Mouse (Mus musculus) spleen, adult 18-20 months (tissue): ENCODE data around the gene Cdk11b.
"Not testable (repeated sequence)": the region's sequence is repeated elsewhere in the genome, so short reads cannot be mapped to it uniquely, and the experiment has no call there.

Experiments used
- DNase-seq, 2 experiments: peaks; one replicate each; pipeline ENCODE4 v3.0.0; 2022; ENCODE audit warnings: mixed read lengths in 2 of 2

Gene Cdk11b

DNA sequence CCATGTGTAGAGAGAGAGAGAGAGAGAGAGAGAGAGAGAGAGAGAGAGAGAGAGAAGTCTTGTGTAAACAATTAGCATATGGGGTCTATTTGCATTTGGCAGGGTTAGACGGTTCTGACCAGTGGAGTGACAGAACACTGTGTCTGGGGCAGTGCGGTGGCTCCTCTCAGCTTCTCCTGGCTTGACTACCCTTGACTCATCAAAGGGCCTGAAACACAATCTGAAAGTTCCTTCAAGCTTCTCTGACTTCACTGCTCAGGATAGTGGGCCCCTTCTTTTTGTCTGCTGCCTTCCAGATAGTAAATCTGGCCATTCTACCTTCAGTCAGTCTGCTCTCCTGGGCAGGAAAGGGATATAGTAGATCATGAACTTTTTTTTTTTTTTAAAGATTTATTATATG, 17.8 kb upstream of the Cdk11b start:
- no peak for DNase-seq

GRCm38 (mm10) chr4:155611860-155612259, 12.8 kb upstream of the Cdk11b start:
- no peak for DNase-seq

DNA sequence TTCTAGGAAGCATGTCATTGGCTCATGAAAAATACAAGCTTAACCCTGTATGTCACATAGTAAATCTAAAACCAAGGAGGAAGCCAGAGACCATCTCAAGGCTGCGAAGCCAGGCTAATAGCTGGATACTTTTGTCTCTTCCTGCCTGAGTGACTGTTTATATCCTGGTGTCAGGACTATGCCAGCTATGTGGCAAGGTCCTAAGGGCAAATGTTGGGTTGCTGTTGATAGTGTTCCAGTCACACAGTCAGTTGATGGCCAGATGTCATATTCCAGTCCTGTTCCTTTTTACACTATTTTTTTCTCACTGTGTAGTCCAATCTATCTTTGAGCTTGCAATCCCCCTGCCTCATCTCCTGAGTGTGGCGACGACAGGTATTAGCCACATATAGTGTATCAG, 11.4 kb upstream of the Cdk11b start:
- DNase-seq: no peak

DNA sequence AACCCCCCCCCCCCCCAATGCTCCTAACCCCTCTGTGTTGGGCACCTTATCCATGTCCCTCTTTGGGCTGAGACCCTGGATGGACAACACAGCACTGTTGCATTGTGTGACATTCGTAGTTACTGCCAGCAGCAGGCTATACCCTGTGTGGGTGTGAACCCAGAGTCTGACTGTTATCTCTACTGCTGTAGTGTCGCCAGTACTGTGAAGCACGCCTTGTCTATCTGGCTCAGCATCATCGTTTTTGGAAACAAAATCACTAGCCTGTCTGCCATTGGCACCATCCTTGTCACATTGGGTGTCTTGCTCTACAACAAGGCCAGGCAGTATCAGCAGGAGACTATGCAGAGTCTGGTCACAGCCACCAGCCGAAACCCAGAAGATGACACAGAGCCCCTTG, 6.3 kb upstream of the Cdk11b start:
- DNase-seq: no peak

GRCm38 (mm10) chr4:155630267-155630666, 5.6 kb downstream of the Cdk11b start:
- no peak for DNase-seq

DNA sequence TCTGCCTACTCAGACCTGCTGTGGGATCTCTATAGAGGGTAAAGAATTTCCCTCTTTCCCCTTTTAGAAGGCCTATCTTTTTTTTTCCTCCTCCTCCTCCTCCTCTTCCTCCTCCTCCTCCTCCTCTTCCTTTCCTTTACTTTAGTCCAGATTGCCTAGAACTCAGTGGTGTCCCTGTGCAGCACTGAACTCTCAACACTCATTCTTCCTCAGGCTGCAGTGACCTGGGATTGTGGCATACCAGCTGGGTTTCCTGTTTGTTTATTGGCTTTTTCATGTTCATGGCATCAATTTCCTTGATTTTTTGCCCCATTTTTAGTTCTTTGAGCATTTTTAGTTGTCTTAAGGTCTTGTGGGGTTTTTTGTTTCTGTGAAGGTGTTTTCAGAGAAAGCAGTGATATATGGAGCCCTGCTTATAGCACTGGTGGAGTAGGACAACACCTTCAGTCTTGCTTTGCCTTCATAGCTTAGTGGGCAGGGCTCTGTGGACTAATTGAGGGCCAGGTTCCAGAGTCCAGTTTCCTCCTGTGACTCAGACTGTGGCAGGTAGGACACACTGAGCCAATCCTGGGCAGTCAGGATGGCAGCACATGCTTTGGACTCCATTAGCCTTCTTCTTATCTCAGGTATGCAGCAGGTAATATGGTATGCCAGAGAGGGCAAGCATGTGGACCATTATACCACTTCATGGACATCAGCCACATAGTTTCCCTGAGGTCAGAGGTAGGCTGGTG, 11.3 kb downstream of the Cdk11b start:
- DNase-seq: no peak

GRCm38 (mm10) chr4:155643531-155643930, 18.9 kb downstream of the Cdk11b start:
- no peak for DNase-seq

GRCm38 (mm10) chr4:155645308-155645707, 20.7 kb downstream of the Cdk11b start, which contains the start of gene Gm10563:
TSS of gene Gm10563 (minus strand) at chr4:155645408.
- not testable (repeated sequence) for DNase-seq

GRCm38 (mm10) chr4:155645721-155646120, 21.1 kb downstream of the Cdk11b start:
- DNase-seq: no peak

GRCm38 (mm10) chr4:155649355-155649754, 24.7 kb downstream of the Cdk11b start:
- no peak for DNase-seq

DNA sequence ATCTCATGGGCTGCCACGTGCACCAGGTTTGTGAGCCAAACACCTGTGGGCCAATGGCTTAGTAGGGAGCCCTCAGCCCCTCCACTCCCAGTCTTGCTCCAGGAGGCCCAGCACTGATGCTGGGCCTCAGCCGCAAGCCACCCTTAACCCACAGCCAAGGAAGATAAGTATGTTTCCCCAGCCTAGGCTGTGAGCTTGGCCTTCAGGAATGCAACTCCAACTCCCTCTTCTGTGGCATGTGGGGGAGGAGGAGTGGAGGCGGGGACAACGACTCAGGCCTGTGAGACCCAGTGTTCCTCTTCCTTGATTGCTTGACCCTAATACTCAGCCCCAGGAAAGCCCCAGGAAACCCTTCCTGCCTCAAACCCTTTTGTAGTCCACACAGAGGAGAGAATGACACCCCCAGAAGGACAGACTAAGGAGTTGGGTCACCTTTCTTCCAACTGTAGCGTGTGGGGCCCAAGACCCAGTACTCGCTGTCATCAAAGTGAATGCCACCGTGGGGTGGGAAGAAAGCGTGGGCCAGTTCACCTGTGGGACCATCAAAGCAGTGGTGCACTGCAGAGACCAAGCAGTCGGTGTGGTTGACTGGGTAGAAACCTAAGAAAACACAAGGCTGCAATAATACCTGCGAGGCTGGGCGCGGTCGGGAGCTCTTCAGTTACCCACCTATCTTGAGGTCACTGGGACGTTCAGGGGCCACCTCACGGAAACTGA, 27.1 kb downstream of the Cdk11b start:
- no peak for DNase-seq

DNA sequence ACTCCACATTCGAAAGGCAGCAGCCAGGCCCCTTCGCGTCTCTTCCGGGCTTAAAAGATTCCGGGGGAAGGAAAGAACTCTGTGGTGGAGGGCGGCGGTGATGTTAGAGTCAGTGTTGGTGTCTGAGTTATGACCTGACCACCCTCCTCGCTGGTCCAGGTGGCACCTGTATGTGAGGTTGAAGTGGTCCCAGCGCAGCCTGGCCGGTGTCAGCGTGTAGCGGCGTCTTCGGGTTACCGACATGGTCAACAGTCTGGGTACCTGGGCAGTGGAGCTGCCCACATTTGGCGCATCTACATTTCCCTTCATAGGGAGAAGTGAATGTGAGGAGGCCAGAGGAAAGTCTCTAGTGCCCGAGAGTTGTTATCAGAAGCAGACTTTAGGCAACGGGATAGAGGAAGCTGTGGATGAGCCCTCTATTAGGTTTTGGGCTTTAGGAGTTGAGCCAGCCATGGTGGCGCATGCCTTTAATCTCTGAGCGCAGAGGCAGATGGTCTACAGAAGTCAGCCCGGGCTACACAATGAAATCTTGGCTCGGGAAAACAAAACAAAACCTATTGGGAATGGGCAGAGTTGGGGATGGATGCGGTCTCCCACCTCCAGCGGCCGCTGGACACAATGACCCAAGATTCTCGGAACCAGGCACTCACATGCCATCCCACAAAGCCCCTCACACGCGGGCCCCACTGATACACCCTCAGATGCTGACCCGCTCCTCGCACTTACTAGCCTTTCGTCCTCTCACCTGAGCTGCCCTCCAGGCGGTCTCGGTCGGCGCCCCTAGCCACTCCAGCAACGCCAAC, 27.8 kb downstream of the Cdk11b start:
- no peak for DNase-seq

- no peak for DNase-seq
These were observed 28.4 kb downstream of the Cdk11b start, which contains the start of gene Mmp23 for GRCm38 (mm10) chr4:155653086-155653450. TSS of gene Mmp23 (minus strand) at chr4:155653384.

DNA sequence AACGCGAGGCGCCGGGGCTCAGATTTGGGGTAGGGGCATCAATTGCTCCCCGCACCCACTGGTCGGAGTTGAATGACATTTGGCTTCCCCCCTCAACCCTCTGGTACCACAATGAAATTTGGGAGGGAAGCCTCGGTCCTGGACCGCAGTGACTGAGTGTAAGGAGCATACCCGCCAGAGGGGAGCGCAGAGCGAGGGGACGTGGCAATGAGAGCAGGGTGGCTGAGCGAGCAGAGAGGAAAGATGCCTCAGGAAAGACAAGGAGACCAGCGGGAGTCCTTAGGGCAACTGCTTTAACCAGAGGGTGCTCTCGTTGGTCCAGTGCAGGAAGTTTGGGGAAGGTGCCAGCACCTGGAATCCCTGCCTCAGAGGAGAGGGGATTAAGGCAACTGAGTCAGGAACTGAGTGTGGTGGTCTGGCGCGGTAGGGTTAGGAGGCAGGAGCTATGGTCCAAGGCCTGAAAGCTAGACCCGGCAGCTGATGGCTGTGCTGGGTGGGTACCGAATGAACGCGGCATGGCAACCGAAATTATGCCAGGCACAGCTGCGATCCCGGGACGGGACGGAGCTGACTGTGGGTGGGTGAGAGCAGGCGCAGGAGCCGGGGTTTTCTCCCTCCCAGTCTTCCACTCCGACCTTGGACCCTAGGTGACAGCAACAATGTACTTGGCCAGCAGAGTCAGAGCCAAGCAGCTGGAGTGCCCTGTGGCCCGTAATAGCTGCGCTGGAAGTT, 29.0 kb downstream of the Cdk11b start:
- no peak for DNase-seq

DNA sequence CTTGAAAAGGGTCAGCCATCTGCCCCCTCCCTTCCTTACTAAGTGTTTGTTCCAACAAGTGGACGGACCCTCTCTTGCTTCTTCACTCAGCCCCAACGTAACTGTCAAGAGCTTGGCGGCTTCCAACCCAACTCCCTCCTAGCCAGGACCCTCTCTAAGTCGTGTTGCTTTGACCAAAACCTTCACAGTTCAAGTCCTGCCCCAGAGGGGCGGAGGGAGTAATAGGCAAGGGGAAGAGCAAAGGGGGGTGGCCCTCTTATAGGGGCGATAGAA, 29.5 kb downstream of the Cdk11b start:
- no peak for DNase-seq

DNA sequence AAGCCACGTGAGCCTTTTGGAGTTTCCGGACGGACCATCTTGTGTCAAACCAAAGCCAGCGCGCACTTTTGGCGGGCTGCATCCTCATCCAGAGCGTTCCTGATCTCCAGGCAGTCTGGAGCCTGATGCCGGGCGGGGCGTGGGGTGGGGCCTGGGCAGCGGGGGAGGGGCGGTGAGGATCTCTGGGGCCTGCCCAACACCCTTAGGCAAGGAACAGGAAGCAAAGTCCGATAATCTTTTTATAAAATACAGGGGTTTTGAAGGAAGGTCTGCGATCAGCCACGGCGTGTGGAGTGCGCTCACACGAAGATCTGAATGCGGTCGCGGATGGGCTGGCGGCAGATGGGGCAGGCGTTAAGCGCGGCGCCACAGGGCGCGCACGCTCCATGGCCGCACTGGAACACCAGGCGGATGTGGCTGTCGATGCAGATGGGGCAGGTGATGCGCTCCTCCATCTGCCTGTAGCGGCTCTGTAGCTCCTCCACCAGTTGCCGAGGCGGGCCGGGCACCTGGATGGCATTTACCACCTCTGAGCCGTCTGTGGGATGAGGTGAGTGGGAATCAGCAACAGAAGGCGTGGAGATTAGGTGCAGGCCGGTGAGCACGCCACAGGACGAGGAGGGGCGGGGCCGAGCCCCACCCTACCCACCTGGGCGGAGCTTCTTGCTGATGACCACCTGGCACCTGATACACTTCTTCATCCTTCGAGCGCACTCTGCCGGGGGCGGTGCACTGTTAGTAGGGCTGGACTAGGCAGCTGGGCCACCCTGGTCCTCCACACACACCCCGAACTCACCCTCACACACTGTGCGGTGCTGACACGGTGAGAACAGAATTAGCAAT, 30.0 kb downstream of the Cdk11b start:
- DNase-seq: peak in 1 of 2 experiments; percentile 35

DNA sequence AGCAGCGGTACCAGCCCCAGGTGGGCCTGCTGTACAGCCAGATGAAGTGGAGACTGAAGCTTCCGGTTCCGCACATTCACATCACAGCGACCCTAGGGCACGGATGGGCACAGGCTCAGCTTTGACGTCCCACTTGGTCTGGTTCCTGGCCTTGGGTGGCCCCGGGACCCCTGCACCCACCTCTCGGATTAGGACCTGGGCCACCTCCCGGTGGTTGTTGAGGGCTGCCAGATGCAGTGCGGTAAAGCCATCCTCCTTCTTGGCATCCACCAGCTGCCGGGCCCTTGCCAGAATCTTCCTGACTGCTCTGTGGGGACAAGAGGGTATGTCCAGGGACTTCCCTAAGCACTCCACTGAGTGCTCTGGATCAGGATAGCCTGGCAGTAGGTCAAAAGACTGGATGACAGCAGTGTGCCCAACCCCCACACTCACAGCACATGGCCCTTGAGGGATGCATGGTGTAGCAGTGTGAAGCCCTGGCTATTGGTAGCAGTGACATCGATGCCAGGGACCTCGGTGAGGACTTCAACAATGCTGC, 31.6 kb downstream of the Cdk11b start:
- DNase-seq: no peak

- no peak for DNase-seq
These were observed 34.3 kb downstream of the Cdk11b start for GRCm38 (mm10) chr4:155658961-155659360.

- no peak for DNase-seq
These were observed 36.0 kb downstream of the Cdk11b start for GRCm38 (mm10) chr4:155660641-155661040.

- DNase-seq: no peak
These were observed 42.2 kb downstream of the Cdk11b start for GRCm38 (mm10) chr4:155666903-155667302.

GRCm38 (mm10) chr4:155668689-155669597, 44.3 kb downstream of the Cdk11b start, which contains the start of gene Mib2:
TSS of gene Mib2 (minus strand) at chr4:155669198.
- DNase-seq: peak; percentile 92 to 96
